Mouse (Mus musculus) midbrain, embryonic 11.5 days (tissue): Measurements from ENCODE around the gene Ahcyl1. TPM values are rescaled to one million over a fixed set of nuclear protein-coding genes. Genes with fewer than 3 reads are reported as not detected.

Source experiments
- ATAC-seq: fragments of 200-750 bp; cut with Nextera tagmentation; 2 replicates; pipeline ENCODE4 v1.8.0; 2017; ENCODE audit warnings: moderate TSS enrichment, moderate library complexity; ENCODE audit not compliant: low FRiP score
- DNase-seq: peaks from one replicate; pipeline ENCODE4 v3.0.0; 2015; ENCODE audit warnings: low spot score; ENCODE audit errors: missing footprints
- H3K27ac ChIP-seq: fragments of 300-500 bp; sonication (generic); 2 replicates; pipeline ENCODE4 v1.5.1; 2014; ENCODE audit warnings: low read depth, low read length
- H3K27me3 ChIP-seq: fragments of 300-500 bp; sonication (generic); 2 replicates; pipeline ENCODE4 v1.6.1; 2014; ENCODE audit warnings: mild to moderate bottlenecking, low read length, moderate library complexity, mixed read lengths; ENCODE audit not compliant: control insufficient read depth, insufficient read depth
- H3K36me3 ChIP-seq: fragments of 300-500 bp; sonication (generic); 2 replicates; pipeline ENCODE4 v1.6.1; 2014; ENCODE audit warnings: mild to moderate bottlenecking, low read length, moderate library complexity, mixed read lengths; ENCODE audit not compliant: control insufficient read depth, insufficient read depth
- H3K4me1 ChIP-seq: fragments of 300-500 bp; sonication (generic); 2 replicates; pipeline ENCODE4 v1.6.1; 2014; ENCODE audit warnings: low read length; ENCODE audit not compliant: control insufficient read depth, insufficient read depth
- H3K4me2 ChIP-seq: fragments of 300-500 bp; sonication (generic); 2 replicates; pipeline ENCODE4 v1.6.1; 2014; ENCODE audit warnings: mild to moderate bottlenecking, moderate library complexity
- H3K4me3 ChIP-seq: fragments of 300-500 bp; sonication (generic); 2 replicates; pipeline ENCODE4 v1.5.1; 2014; ENCODE audit warnings: low read depth, low read length
- H3K9ac ChIP-seq: fragments of 300-500 bp; sonication (generic); 2 replicates; pipeline ENCODE4 v1.6.1; 2014; ENCODE audit warnings: low read length
- H3K9me3 ChIP-seq: fragments of 300-500 bp; sonication (generic); 2 replicates; pipeline ENCODE4 v1.6.1; 2016; ENCODE audit warnings: low read length; ENCODE audit not compliant: control insufficient read depth
- WGBS: fragments of 180-500 bp; shearing (Covaris S2); extraction: QIAGEN DNeasy Blood & Tissue Kit; methylation state at CpG from one replicate; pipeline ENCODE4 v1.1.7; 2014; 5-methylcytosine and 5-hydroxymethylcytosine counted together
- polyA plus RNA-seq: library from polyadenylated mRNA; unstranded; fragments of >200 nt; fragmentation: Nextera tagmentation; extraction: Ambion mirVana; gene quantifications from 2 replicates; pipeline ENCODE4 v1.2.1, GENCODE M21; 2014

Ahcyl1 gene
- polyA plus RNA-seq, 1 experiment from 2014 or later = 127 TPM

DNA sequence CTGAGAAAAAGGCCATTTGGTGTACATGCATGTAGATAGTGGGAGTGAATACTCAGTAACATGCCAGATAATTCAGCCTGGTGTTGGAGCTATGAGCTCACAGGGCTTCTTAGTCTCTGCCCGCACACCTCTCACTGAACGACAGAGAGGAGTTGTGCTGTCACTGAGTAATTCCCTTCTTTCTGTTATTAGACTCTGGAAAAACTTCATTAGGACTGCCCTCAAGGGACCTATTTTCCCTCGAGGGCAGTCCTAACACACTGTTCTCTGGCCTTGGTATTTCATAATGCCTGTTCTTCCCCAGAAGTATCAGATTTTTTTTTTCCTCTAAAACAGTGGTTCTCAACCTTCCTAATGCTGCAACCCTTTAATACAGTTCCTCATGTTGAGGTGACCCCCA is 15.7 kb upstream of the Ahcyl1 start:
- WGBS = 73% methylated on average over 3 of the region's 3 CpGs
- H3K27ac ChIP-seq = no peak overlapping the region
- H3K36me3 ChIP-seq = no peaks in the 10 kb centered on the region
- H3K4me3 ChIP-seq = no peak overlapping the region
- no peaks in the 10 kb centered on the region for H3K4me1 ChIP-seq
- DNase-seq = no peak
- H3K27me3 ChIP-seq = no peaks in the 10 kb centered on the region
- ATAC-seq = no peak
- no peak overlapping the region for H3K4me2 ChIP-seq
- H3K9me3 ChIP-seq = no peaks in the 10 kb centered on the region
- no peak overlapping the region for H3K9ac ChIP-seq

DNA sequence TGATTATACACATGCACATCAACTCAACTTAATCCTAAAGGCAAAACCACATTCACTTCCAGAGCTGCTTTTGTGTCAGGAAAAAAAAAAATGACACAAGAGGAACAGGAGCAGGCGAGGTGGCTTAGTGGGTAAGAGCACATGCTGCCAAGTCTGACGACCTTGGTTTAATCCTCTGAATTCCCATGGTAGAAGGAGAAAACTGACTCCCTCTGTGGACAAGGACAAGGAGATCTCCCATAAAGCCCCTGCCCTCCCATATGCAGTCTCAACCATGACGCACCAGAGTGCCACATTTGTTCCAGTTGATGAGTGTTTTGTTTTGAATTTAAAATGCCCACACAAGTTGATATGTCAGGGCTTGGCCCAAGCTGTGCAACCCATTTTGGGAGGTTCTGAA is 12.8 kb upstream of the Ahcyl1 start:
- no peaks in the 10 kb centered on the region for H3K9me3 ChIP-seq

DNA sequence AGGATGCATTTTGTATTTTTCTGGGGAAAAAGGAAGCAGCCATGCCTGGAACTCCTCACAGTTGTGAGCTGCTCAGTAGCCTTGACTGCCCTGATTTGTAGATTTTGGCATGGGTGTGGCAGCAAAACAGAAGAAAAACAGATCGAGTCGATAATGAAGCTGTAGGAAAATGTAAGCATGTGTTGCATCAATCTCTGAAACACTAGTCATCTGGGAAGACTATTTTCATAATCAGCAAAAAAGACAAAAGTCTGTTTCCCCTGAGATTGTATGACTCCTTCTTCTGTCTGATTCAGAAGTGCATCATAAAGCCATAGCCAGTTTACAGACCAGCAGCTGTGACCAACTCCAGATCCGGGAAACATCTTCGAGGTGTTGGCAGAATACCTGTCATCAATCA is 10.9 kb upstream of the Ahcyl1 start:
- Histone ChIP-seq H3K4me2 (no peak overlapping the region), H3K9me3 (no peaks in the 10 kb centered on the region), H3K9ac (no peak overlapping the region), H3K4me1 (no peaks in the 10 kb centered on the region), H3K27me3 (no peaks in the 10 kb centered on the region), H3K36me3 (no peaks in the 10 kb centered on the region), H3K4me3 (no peak overlapping the region), H3K27ac (no peak overlapping the region)
- DNase-seq = no peak
- WGBS = 93% methylated on average over 4 of the region's 4 CpGs
- no peak for ATAC-seq

More for the DNA sequence above, 12.8 kb upstream of the Ahcyl1 start:
- Histone ChIP-seq H3K36me3 (no peaks in the 10 kb centered on the region), H3K4me2 (no peak overlapping the region), H3K27ac (no peak overlapping the region), H3K4me3 (no peak overlapping the region), H3K27me3 (no peaks in the 10 kb centered on the region), H3K4me1 (no peaks in the 10 kb centered on the region), H3K9ac (no peak overlapping the region)
- WGBS = 52% methylated on average over 3 of the region's 3 CpGs
- ATAC-seq (no peak), DNase-seq (no peak)

DNA sequence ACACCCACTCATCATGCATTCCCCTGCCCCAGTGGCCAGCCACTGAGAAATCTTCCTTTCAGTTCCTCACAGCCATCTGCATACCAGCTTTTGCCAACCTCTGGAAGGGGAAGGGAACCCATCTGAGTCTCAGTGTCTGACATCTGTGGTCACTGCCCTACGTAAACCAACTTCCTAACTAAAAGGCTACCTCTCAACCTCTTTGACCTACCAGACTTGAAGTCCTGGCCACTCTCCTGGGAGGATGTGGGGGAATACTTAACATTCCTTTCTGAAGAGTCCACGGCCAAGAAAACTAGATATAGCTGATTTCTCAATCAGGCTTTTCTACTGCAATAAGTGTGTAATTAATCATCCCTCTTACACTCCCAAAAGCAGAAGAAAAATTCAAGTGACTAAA is 9.8 kb upstream of the Ahcyl1 start:
- Histone ChIP-seq H3K4me2 (no peak overlapping the region), H3K9me3 (no peaks in the 10 kb centered on the region), H3K4me3 (no peak overlapping the region), H3K9ac (no peak overlapping the region), H3K36me3 (no peaks in the 10 kb centered on the region), H3K27me3 (no peaks in the 10 kb centered on the region), H3K27ac (no peak overlapping the region), H3K4me1 (no peaks in the 10 kb centered on the region)
- no peak for ATAC-seq
- 76% methylated on average over 2 of the region's 2 CpGs for WGBS
- DNase-seq = no peak

DNA sequence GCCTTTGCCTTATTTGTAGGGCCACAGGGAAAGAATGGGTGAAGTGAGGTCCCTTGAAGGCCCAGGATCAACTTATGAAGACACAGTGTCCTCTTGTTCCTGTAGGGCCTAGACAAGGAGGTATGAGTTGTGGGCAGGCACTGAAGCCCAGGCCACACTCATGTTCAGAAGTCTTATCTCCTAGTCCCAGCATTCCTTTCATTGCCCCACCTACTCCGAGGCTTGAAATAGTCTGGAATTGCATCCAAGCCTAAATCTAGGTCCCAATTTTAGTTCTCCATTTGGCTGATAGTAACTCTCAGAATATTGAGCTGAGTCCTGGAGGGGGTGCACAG is 8.0 kb upstream of the Ahcyl1 start:
- no peak overlapping the region for H3K4me3 ChIP-seq

DNA sequence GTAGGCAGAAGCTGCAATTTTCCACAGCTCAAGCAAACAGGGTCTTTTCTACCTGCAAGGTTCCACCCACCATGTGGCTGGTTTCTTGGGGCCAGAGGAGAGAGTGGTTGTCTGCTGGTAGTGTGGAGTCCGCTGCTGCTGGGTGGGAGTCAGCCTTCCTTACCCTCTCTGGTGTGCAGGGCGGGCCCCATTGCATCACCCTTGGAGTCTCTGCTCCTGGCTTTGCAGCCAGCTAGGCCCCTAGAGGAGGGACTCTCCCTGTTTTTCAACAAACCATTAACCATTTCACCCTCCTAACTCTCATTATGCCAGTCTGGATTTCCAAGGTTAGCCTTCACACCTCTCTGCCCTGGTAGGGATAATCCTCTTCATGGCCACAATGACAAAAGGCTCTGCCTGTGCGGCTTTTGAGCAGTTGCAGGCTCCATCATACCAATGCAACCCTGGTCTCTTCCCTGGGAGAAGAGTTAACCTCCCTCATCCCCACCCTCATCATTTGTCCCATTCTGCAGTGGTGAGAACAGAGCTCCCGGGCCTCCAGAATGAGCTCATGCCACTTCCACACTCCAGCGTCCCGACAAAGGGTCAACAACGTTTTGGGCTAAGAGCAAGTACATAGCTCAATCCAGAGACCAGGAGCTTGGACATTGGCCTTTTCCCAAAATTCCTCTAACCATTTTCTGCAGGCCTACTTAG is 7.5 kb upstream of the Ahcyl1 start:
- 79% methylated on average over 7 of the region's 7 CpGs for WGBS

More for the DNA sequence above, 8.0 kb upstream of the Ahcyl1 start:
- WGBS = 86% methylated on average over 1 of the region's 1 CpGs
- ATAC-seq (no peak), DNase-seq (no peak)
- Histone ChIP-seq H3K27ac (no peak overlapping the region), H3K9me3 (no peaks in the 10 kb centered on the region), H3K36me3 (no peaks in the 10 kb centered on the region), H3K4me2 (no peak overlapping the region), H3K4me1 (no peaks in the 10 kb centered on the region), H3K27me3 (no peaks in the 10 kb centered on the region), H3K9ac (no peak overlapping the region)

DNA sequence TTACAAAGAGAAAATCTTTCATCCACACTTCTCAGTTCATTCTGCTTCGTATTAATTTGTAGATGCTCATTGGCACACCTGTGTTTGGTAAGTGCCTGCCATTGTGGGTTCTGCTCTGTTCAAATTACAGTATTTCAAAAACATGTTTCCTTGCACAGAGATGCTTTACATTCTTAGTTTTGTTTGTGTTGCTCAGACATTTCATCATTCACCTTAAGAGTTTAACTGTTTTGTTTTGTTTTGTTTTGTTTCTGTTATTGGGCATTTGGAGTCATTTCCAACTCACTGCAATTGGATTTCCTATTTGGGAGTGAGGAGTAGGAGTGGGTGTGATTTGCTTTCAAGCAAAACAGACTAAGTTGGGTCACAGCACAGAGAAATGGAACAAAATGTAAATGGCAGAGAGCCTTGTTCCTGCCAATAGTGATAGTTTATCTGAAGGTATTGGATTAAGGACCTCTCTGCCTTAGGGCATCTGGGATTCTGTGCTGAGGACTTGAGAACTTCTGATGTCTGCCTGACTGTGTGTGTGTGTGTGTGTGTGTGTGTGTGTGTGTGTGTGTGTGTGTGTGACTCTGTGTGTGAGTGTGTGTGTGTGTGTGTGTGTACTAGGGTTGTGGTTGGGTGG is 5.5 kb upstream of the Ahcyl1 start:
- Histone ChIP-seq H3K36me3 (no peaks in the 10 kb centered on the region), H3K27me3 (no peaks in the 10 kb centered on the region), H3K4me2 (no peak overlapping the region), H3K9ac (no peak overlapping the region), H3K4me1 (peaks cover 2% of the 10 kb centered on the region; the same call in 1 of the 2 replicates), H3K27ac (no peak overlapping the region), H3K9me3 (no peaks in the 10 kb centered on the region), H3K4me3 (no peak overlapping the region)
- no peak for DNase-seq
- no peak for ATAC-seq
- WGBS = 89% methylated on average over 1 of the region's 1 CpGs

More for the DNA sequence above, 7.5 kb upstream of the Ahcyl1 start:
- DNase-seq (no peak), ATAC-seq (no peak)
- H3K4me3 ChIP-seq = no peak overlapping the region
- H3K36me3 ChIP-seq = no peaks in the 10 kb centered on the region
- H3K9me3 ChIP-seq = no peaks in the 10 kb centered on the region
- H3K4me2 ChIP-seq = no peak overlapping the region
- H3K9ac ChIP-seq = no peak overlapping the region
- H3K27ac ChIP-seq = no peak overlapping the region
- no peaks in the 10 kb centered on the region for H3K4me1 ChIP-seq
- H3K27me3 ChIP-seq = no peaks in the 10 kb centered on the region

DNA sequence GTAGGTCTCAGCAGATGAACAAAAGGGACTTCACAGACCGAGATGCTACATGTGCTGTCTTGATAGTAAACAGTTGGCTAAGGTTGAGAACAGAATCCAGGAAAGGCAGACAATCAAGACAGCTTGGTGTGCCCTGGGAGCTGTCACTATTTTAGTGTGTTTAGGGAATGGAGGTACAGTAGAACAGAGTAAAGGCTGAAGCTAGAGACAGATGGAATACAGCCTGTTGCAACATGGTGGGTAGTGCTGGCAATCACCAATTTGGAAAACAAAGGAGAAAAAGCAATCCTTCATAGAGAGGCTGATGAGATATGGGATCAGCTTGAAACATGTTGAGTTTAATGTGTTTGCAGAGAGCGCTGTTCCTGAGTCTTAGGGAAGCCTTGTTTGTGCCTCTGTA is 4.3 kb upstream of the Ahcyl1 start:
- 89% methylated on average over 2 of the region's 2 CpGs for whole genome bisulfite sequencing
- ATAC-seq = no peak
- Histone ChIP-seq H3K4me1 (peaks cover 2% of the 10 kb centered on the region; the same call in 1 of the 2 replicates), H3K4me2 (no peak overlapping the region), H3K27ac (no peak overlapping the region), H3K27me3 (no peaks in the 10 kb centered on the region), H3K4me3 (no peak overlapping the region), H3K9me3 (no peaks in the 10 kb centered on the region), H3K9ac (no peak overlapping the region), H3K36me3 (no peaks in the 10 kb centered on the region)
- DNase-seq = no peak

DNA sequence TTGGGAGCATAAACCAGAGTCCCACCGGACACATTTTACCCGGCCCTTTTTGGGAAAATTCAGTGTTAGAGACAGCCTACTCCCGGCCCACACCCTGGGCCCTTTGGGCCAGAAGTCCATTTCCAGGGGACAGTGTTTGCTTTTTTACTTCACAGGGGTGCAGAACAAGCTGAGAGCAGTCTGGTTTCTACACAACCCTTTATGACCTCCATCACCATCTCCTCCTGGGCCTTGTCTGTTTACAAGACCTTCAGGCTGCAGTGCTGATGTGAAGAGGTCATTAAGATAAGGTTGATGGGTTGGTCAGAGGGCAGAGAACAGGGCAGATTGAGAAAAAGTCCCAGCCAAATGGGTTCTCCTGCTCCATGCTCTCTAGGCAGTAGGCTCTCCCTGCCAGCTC is 550 bp upstream of the Ahcyl1 start:
- 37% methylated on average over 3 of the region's 3 CpGs for WGBS
- Histone ChIP-seq H3K9me3 (no peaks in the 10 kb centered on the region), H3K4me3 (no peak overlapping the region), H3K36me3 (no peaks in the 10 kb centered on the region), H3K4me1 (peaks cover 15% of the 10 kb centered on the region), H3K9ac (peak overlapping the region; percentile 45; the same call in 1 of the 2 replicates), H3K4me2 (peak overlapping the region; percentile 32; the same call in 1 of the 2 replicates), H3K27me3 (no peaks in the 10 kb centered on the region), H3K27ac (no peak overlapping the region)
- DNase-seq (no peak), ATAC-seq (peak; percentile 3; the same call in 1 of the 2 replicates)
